Mouse (Mus musculus) heart, postnatal 36 days (tissue): ENCODE results near the gene Kcnb1. TPM values are rescaled to one million over a fixed set of nuclear protein-coding genes. Genes with fewer than 3 reads are reported as not detected.
"Not testable (repeated sequence)": the region's sequence is repeated elsewhere in the genome, so short reads cannot be mapped to it uniquely, and the experiment has no call there.

Experiments used
- DNase-seq, 2 experiments: peaks; one replicate each; pipeline ENCODE4 v3.0.0; 2021 to 2022
- intact Hi-C: fragments of 180-260 bp; cut with DNase I; formaldehyde crosslinking; loops from one replicate; pipeline ENCODE4 v1.15.1; 2025
- total RNA-seq, 2 experiments: library from RNA; stranded (reverse); gene quantifications; 2 replicates each; pipeline ENCODE4 v1.2.3; 2021

Gene Kcnb1
- total RNA-seq, 2 experiments from 2014 or later = 39.2 to 51.7 TPM

GRCm38 (mm10) chr2:167205918-167206629 lies 16.1 kb upstream of the Kcnb1 start:
- intact Hi-C loops = no loop called here

GRCm38 (mm10) chr2:167204686-167205085 lies 14.7 kb upstream of the Kcnb1 start:
- not testable (repeated sequence) for DNase-seq
- intact Hi-C loops = loop anchor here (5.0 kb wide), 1 partner anchor 132 kb away; no protein-coding TSS in a partner anchor

More at GRCm38 (mm10) chr2:167205918-167206629, 16.1 kb upstream of the Kcnb1 start:
- no peak for DNase-seq

GRCm38 (mm10) chr2:167203505-167204166 lies 13.7 kb upstream of the Kcnb1 start:
- intact Hi-C loops = loop anchor here (5.0 kb wide), 1 partner anchor 131 kb away; no protein-coding TSS in a partner anchor
- no peak for DNase-seq

GRCm38 (mm10) chr2:167201463-167202291 lies 11.7 kb upstream of the Kcnb1 start:
- intact Hi-C loops = loop anchor here (5.0 kb wide), 1 partner anchor 129 kb away; no protein-coding TSS in a partner anchor
- DNase-seq = no peak

- DNase-seq = no peak
- intact Hi-C loops = no loop called here
These were observed 8.9 kb upstream of the Kcnb1 start for GRCm38 (mm10) chr2:167198660-167199427.

GRCm38 (mm10) chr2:167193361-167193760 lies 3.4 kb upstream of the Kcnb1 start:
- DNase-seq = no peak
- intact Hi-C loops = no loop called here

GRCm38 (mm10) chr2:167189291-167190075 lies 472 bp downstream of the Kcnb1 start:
- intact Hi-C loops = loop anchor here (1.0 kb wide), 2 partner anchors 77 to 117 kb away; no protein-coding TSS in a partner anchor
- peak; percentile 34 to 62 for DNase-seq

GRCm38 (mm10) chr2:167188315-167189207 lies 1.4 kb downstream of the Kcnb1 start:
- peak; percentile 92 to 94 for DNase-seq
- intact Hi-C loops = no loop called here

GRCm38 (mm10) chr2:167187119-167187518 lies 2.8 kb downstream of the Kcnb1 start:
- intact Hi-C loops = no loop called here
- no peak for DNase-seq

- intact Hi-C loops = no loop called here
- DNase-seq = no peak
These were observed 3.4 kb downstream of the Kcnb1 start for GRCm38 (mm10) chr2:167186544-167186943.

- intact Hi-C loops = no loop called here
- DNase-seq = no peak
These were observed 4.0 kb downstream of the Kcnb1 start for GRCm38 (mm10) chr2:167186003-167186402.

GRCm38 (mm10) chr2:167185432-167185831 lies 4.5 kb downstream of the Kcnb1 start:
- intact Hi-C loops = no loop called here

GRCm38 (mm10) chr2:167181662-167182389 lies 8.1 kb downstream of the Kcnb1 start:
- no peak for DNase-seq
- intact Hi-C loops = no loop called here

More at GRCm38 (mm10) chr2:167185432-167185831, 4.5 kb downstream of the Kcnb1 start:
- no peak for DNase-seq

GRCm38 (mm10) chr2:167181096-167181495 lies 8.9 kb downstream of the Kcnb1 start:
- no peak for DNase-seq
- intact Hi-C loops = no loop called here

- intact Hi-C loops = no loop called here
- DNase-seq = no peak
These were observed 10.7 kb downstream of the Kcnb1 start for GRCm38 (mm10) chr2:167179301-167179700.

GRCm38 (mm10) chr2:167177231-167177641 lies 12.7 kb downstream of the Kcnb1 start:
- DNase-seq = no peak
- intact Hi-C loops = loop anchor here (2.0 kb wide), 1 partner anchor 60 kb away; no protein-coding TSS in a partner anchor

GRCm38 (mm10) chr2:167175284-167175683 lies 14.7 kb downstream of the Kcnb1 start:
- no peak for DNase-seq
- intact Hi-C loops = no loop called here
